Mouse (Mus musculus) macrophage (primary cell): ENCODE results near the gene Crlf3. TPM values are rescaled to one million over a fixed set of nuclear protein-coding genes. Genes with fewer than 3 reads are reported as not detected.

Experiments used
- H3K27ac ChIP-seq: fragments of 350-480 bp; formaldehyde crosslinking; 2 replicates; pipeline ENCODE4 v1.9.0; 2021
- H3K36me3 ChIP-seq: fragments of 350-480 bp; formaldehyde crosslinking; 2 replicates; pipeline ENCODE4 v1.9.0; 2021; ENCODE audit errors: inconsistent target
- H3K4me3 ChIP-seq: fragments of 350-480 bp; formaldehyde crosslinking; 2 replicates; pipeline ENCODE4 v1.9.0; 2021; ENCODE audit errors: inconsistent target
- H3K79me2 ChIP-seq: fragments of 350-480 bp; formaldehyde crosslinking; 2 replicates; pipeline ENCODE4 v1.9.0; 2021; ENCODE audit errors: inconsistent target
- whole genome bisulfite sequencing: methylation state at CpG from one replicate; pipeline ENCODE4 v1.1.7; 2026; ENCODE audit warnings: inconsistent platforms; ENCODE audit not compliant: missing documents; 5-methylcytosine and 5-hydroxymethylcytosine counted together
- polyA plus RNA-seq: library from polyadenylated mRNA; stranded (reverse); fragments of 250-400 nt; gene quantifications from 3 replicates; pipeline ENCODE4 v1.2.4, GENCODE M21; 2018; ENCODE audit warnings: inconsistent platforms
- total RNA-seq, 78 experiments: library from RNA; depleted of rRNA; stranded (reverse); fragments of 250-400 nt; gene quantifications; 1 replicate in 9 of 78; 2 replicates in 24 of 78; 3 replicates in 43 of 78; 4 replicates in 2 of 78; pipeline ENCODE4 v1.2.4; 2018; ENCODE audit warnings: inconsistent platforms in 56 of 78

The Crlf3 gene
- 100 to 1,000 TPM in 22 of 26 experiments, 10 to 100 TPM in 4; 65.9 to 570 (median 261) TPM for total RNA-seq (2018; cell fraction: chromatin; rRNA removed)
- 10 to 100 TPM; 46.9 to 78.6 (median 56.5) TPM for total RNA-seq (2018; cell fraction: cytosol; rRNA removed)
- total RNA-seq (2018; cell fraction: nucleus; rRNA removed) = 100 to 1,000 TPM in 23 of 26 experiments, 10 to 100 TPM in 3; 70.6 to 590 (median 171) TPM
- polyA plus RNA-seq = 27.5 to 59.0 TPM (median 37.3 TPM) in 3 replicates

- Histone ChIP-seq H3K79me2 (peaks cover 43% of the 10 kb centered on the region), H3K36me3 (no peaks in the 10 kb centered on the region), H3K27ac (peak within 1 kb of the TSS; percentile 76), H3K4me3 (peak within 1 kb of the TSS; percentile 81)
- WGBS = 5% methylated on average over 42 of the region's 55 CpGs
Observed at GRCm38 (mm10) chr11:80080826-80081728, at the start of gene Crlf3. Crlf3 (minus strand) TSS chr11:80080991.

GRCm38 (mm10) chr11:80116411-80116810 is 35.6 kb upstream of the Crlf3 start:
- WGBS = 100% methylated on average over 1 of the region's 1 CpGs
- Histone ChIP-seq H3K4me3 (no peak overlapping the region), H3K79me2 (no peaks in the 10 kb centered on the region), H3K36me3 (peaks cover 3% of the 10 kb centered on the region; the same call in 1 of the 2 replicates), H3K27ac (no peak overlapping the region)

GRCm38 (mm10) chr11:80104407-80104806 is 23.6 kb upstream of the Crlf3 start:
- Histone ChIP-seq H3K27ac (no peak overlapping the region), H3K79me2 (no peaks in the 10 kb centered on the region), H3K36me3 (no peaks in the 10 kb centered on the region), H3K4me3 (no peak overlapping the region)
- WGBS = 69% methylated on average over 1 of the region's 1 CpGs

GRCm38 (mm10) chr11:80101298-80101697 is 20.5 kb upstream of the Crlf3 start:
- 99% methylated on average over 6 of the region's 6 CpGs for WGBS
- Histone ChIP-seq H3K36me3 (no peaks in the 10 kb centered on the region), H3K4me3 (no peak overlapping the region), H3K79me2 (peaks cover 2% of the 10 kb centered on the region; the same call in 1 of the 2 replicates), H3K27ac (no peak overlapping the region)

- 56% methylated on average over 3 of the region's 3 CpGs for WGBS
- Histone ChIP-seq H3K27ac (no peak overlapping the region), H3K79me2 (peaks cover 22% of the 10 kb centered on the region), H3K36me3 (no peaks in the 10 kb centered on the region), H3K4me3 (no peak overlapping the region)
Observed at GRCm38 (mm10) chr11:80098444-80099056, 17.8 kb upstream of the Crlf3 start.

GRCm38 (mm10) chr11:80090555-80091164 is 9.9 kb upstream of the Crlf3 start:
- WGBS = 46% methylated on average over 3 of the region's 3 CpGs
- H3K27ac ChIP-seq = no peak overlapping the region
- H3K36me3 ChIP-seq = no peaks in the 10 kb centered on the region
- H3K4me3 ChIP-seq = peak overlapping the region; percentile 78
- peaks cover 57% of the 10 kb centered on the region for H3K79me2 ChIP-seq

GRCm38 (mm10) chr11:80089817-80090214 is 9.0 kb upstream of the Crlf3 start:
- H3K36me3 ChIP-seq = no peaks in the 10 kb centered on the region
- peak overlapping the region; percentile 78 for H3K4me3 ChIP-seq
- 0% methylated on average over 14 of the region's 14 CpGs for WGBS
- H3K79me2 ChIP-seq = peaks cover 49% of the 10 kb centered on the region
- peak overlapping the region; percentile 32; the same call in 1 of the 2 replicates for H3K27ac ChIP-seq

GRCm38 (mm10) chr11:80088917-80089816 is 8.4 kb upstream of the Crlf3 start, which contains the start of gene Atad5:
Atad5 (plus strand) TSS chr11:80089400.
- Histone ChIP-seq H3K27ac (peak within 1 kb of the TSS; percentile 32; the same call in 1 of the 2 replicates), H3K4me3 (peak within 1 kb of the TSS; percentile 78), H3K79me2 (peaks cover 47% of the 10 kb centered on the region), H3K36me3 (no peaks in the 10 kb centered on the region)
- WGBS = 4% methylated on average over 56 of the region's 57 CpGs

GRCm38 (mm10) chr11:80086844-80087243 is 6.1 kb upstream of the Crlf3 start:
- no peak overlapping the region for H3K4me3 ChIP-seq
- peaks cover 26% of the 10 kb centered on the region for H3K79me2 ChIP-seq
- H3K36me3 ChIP-seq = no peaks in the 10 kb centered on the region
- no peak overlapping the region for H3K27ac ChIP-seq
- WGBS = 22% methylated on average over 5 of the region's 5 CpGs

- no peaks in the 10 kb centered on the region for H3K36me3 ChIP-seq
- no peak overlapping the region for H3K4me3 ChIP-seq
- WGBS = 63% methylated on average over 5 of the region's 6 CpGs
- H3K79me2 ChIP-seq = peaks cover 13% of the 10 kb centered on the region
- peak overlapping the region; percentile 57 for H3K27ac ChIP-seq
Observed at GRCm38 (mm10) chr11:80085356-80086055, 4.7 kb upstream of the Crlf3 start.

GRCm38 (mm10) chr11:80081786-80082319 is 1.1 kb upstream of the Crlf3 start:
- no peaks in the 10 kb centered on the region for H3K36me3 ChIP-seq
- H3K27ac ChIP-seq = peak overlapping the region; percentile 76
- no peak overlapping the region for H3K4me3 ChIP-seq
- H3K79me2 ChIP-seq = peaks cover 35% of the 10 kb centered on the region
- WGBS = 56% methylated on average over 4 of the region's 7 CpGs

GRCm38 (mm10) chr11:80080381-80080825 is 388 bp downstream of the Crlf3 start:
- H3K79me2 ChIP-seq = peaks cover 49% of the 10 kb centered on the region
- peak overlapping the region; percentile 81 for H3K4me3 ChIP-seq
- no peaks in the 10 kb centered on the region for H3K36me3 ChIP-seq
- peak overlapping the region; percentile 74 for H3K27ac ChIP-seq
- WGBS = 1% methylated on average over 26 of the region's 32 CpGs

GRCm38 (mm10) chr11:80079751-80080150 is 1.0 kb downstream of the Crlf3 start:
- whole genome bisulfite sequencing = 1% methylated on average over 6 of the region's 6 CpGs
- no peaks in the 10 kb centered on the region for H3K36me3 ChIP-seq
- H3K4me3 ChIP-seq = peak overlapping the region; percentile 81
- peak overlapping the region; percentile 74 for H3K27ac ChIP-seq
- peaks cover 56% of the 10 kb centered on the region for H3K79me2 ChIP-seq
